16 mouse cellular contexts compared by ENCODE assay signal in the genomic region with DNA sequence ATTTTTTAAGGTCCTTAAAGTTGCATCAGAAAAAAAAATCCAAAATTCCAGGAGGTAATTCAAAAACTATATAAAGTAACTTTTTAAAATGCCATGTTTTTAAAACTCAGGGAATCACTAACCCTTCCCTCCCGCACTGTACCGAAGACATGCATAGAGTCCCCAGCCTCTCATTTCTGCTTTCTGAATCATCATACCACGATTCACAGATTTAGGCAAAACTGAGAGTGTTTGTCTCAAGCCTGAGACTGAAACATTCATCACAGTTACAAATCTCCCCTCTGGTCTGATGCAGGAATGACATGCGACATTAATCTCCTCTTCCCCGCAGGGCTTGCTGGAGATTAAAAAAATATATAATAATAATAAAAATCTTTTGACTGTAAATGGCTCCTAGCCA.
"Had no signal": no experiment of that assay in that cellular context is flagged by ENCODE, and none has a peak within 500 bp of the region (broad histone marks: within the 10 kb centered on the region; RNA-seq: fewer than 3 reads in every experiment).

No protein-coding gene starts in this region.

- H3K4me2 ChIP-seq: lung, embryonic 14.5 days; midbrain, embryonic 12.5 days; midbrain, embryonic 15.5 days; neural tube, embryonic 12.5 days had no signal

- DNase-seq: lung, adult 18-20 months; lung, postnatal 10 days; lung, postnatal 4 days; retina, postnatal 1 day; right cerebral cortex, adult 18-20 months; right cerebral cortex, postnatal 25 days; right cerebral cortex, postnatal 4 days; spleen, adult 18-20 months; thymus, adult 18-20 months; thymus, postnatal 25 days; thymus, postnatal 4 days had no signal

- H3K27me3 ChIP-seq: midbrain, embryonic 12.5 days; midbrain, embryonic 15.5 days; neural tube, embryonic 12.5 days had no signal

- H3K9ac ChIP-seq: liver, embryonic 14.5 days; lung, embryonic 14.5 days; midbrain, embryonic 12.5 days; midbrain, embryonic 15.5 days; neural tube, embryonic 12.5 days had no signal

- H3K9me3 ChIP-seq: midbrain, embryonic 12.5 days; midbrain, embryonic 15.5 days; neural tube, embryonic 12.5 days had no signal

- H3K4me3 ChIP-seq: midbrain, embryonic 12.5 days; midbrain, embryonic 15.5 days; neural tube, embryonic 12.5 days had no signal

- ATAC-seq: midbrain, embryonic 15.5 days had no signal

- H3K36me3 ChIP-seq: midbrain, embryonic 12.5 days; midbrain, embryonic 15.5 days; neural tube, embryonic 12.5 days had no signal

- H3K4me1 ChIP-seq: midbrain, embryonic 12.5 days; midbrain, embryonic 15.5 days; neural tube, embryonic 12.5 days had no signal

- H3K27ac ChIP-seq: liver, embryonic 14.5 days; midbrain, embryonic 12.5 days; midbrain, embryonic 15.5 days; neural tube, embryonic 12.5 days had no signal
